Mouse (Mus musculus) embryonic facial prominence, embryonic 13.5 days (tissue): ENCODE results near the gene Srgap1. TPM values are rescaled to one million over a fixed set of nuclear protein-coding genes. Genes with fewer than 3 reads are reported as not detected.
A peak's percentile ranks its signal among the peaks of the same experiment; 100 is the strongest.

Experiments used
- ATAC-seq: fragments of 200-750 bp; cut with Nextera tagmentation; 2 replicates; pipeline ENCODE4 v1.8.0; 2017; ENCODE audit warnings: low read depth; ENCODE audit not compliant: insufficient number of reproducible peaks, insufficient read depth, low FRiP score, low TSS enrichment
- H3K27ac ChIP-seq: fragments of 300-500 bp; sonication (generic); 2 replicates; pipeline ENCODE4 v1.5.1; 2015; ENCODE audit warnings: moderate library complexity, mild to moderate bottlenecking, inconsistent platforms
- H3K27me3 ChIP-seq: fragments of 300-500 bp; sonication (generic); 2 replicates; pipeline ENCODE4 v1.6.1; 2015; ENCODE audit warnings: mild to moderate bottlenecking, inconsistent platforms
- H3K36me3 ChIP-seq: fragments of 300-500 bp; sonication (generic); 2 replicates; pipeline ENCODE4 v1.6.1; 2015; ENCODE audit warnings: mild to moderate bottlenecking, inconsistent platforms
- H3K4me1 ChIP-seq: fragments of 300-500 bp; sonication (generic); 2 replicates; pipeline ENCODE4 v1.6.1; 2015; ENCODE audit warnings: inconsistent platforms
- H3K4me2 ChIP-seq: fragments of 300-500 bp; sonication (generic); 2 replicates; pipeline ENCODE4 v1.6.1; 2015; ENCODE audit warnings: moderate library complexity, mild to moderate bottlenecking, inconsistent platforms
- H3K4me3 ChIP-seq: fragments of 300-500 bp; sonication (generic); 2 replicates; pipeline ENCODE4 v1.5.1; 2015; ENCODE audit warnings: mild to moderate bottlenecking, inconsistent platforms
- H3K9ac ChIP-seq: fragments of 300-500 bp; sonication (generic); 2 replicates; pipeline ENCODE4 v1.6.1; 2015; ENCODE audit warnings: mild to moderate bottlenecking, inconsistent platforms
- H3K9me3 ChIP-seq: fragments of 300-500 bp; sonication (generic); 2 replicates; pipeline ENCODE4 v1.6.1; 2016; ENCODE audit warnings: inconsistent platforms
- WGBS: fragments of 180-500 bp; shearing (Covaris S2); methylation state at CpG from one replicate; pipeline ENCODE4 v1.1.7; 2015; ENCODE audit warnings: mixed read lengths; 5-methylcytosine and 5-hydroxymethylcytosine counted together
- polyA plus RNA-seq: library from polyadenylated mRNA; unstranded; fragments of >200 nt; fragmentation: Nextera tagmentation; extraction: Ambion mirVana; gene quantifications from 2 replicates; pipeline ENCODE4 v1.2.1, GENCODE M21; 2015

Gene Srgap1
- polyA plus RNA-seq, 1 experiment from 2014 or later = 16.3 TPM

DNA sequence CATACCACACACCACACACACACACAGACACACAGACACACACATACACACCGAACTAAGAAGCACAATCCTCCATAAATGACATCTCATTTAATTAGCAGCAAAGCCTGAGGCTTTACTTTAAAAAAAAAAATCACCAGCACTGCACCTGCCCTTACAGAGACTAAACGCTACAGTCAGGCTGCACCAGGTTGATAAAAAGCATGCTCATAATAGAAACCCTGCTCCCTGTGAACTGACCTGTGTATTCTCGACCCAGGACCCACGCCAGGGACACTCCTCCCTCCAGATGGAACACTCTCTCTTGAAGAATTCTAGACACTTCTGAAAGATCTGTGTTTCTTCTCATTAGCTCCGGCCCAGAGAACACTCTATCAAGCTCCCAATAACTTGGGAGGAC is 52.5 kb downstream of the Srgap1 start:
- no peaks in the 10 kb centered on the region for H3K9me3 ChIP-seq
- H3K36me3 ChIP-seq = no peaks in the 10 kb centered on the region
- H3K27me3 ChIP-seq = no peaks in the 10 kb centered on the region
- H3K4me1 ChIP-seq = peaks cover 10% of the 10 kb centered on the region
- H3K4me3 ChIP-seq = no peak overlapping the region
- no peak overlapping the region for H3K27ac ChIP-seq
- ATAC-seq = no peak
- no peak overlapping the region for H3K4me2 ChIP-seq
- WGBS = 67% methylated on average over 5 of the region's 5 CpGs
- no peak overlapping the region for H3K9ac ChIP-seq

DNA sequence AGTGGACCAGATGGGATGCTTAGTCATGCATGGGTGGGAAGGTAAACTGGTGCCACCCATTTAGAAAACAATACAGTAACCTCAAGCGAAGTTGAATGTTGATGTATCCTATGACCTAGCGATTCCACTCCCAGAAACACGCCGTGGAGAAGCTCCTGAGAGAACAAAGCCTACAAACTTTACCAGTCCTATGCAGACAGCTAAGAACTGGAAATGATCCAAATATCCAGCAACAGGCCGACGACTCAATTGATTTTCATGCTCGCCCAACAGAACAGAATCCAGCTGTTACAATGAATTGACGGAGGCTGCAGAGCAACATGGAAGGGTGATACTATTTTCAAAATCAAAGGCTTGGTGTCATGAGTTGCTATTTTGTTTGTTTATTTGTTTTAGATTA is 54.5 kb downstream of the Srgap1 start:
- H3K4me1 ChIP-seq = peaks cover 4% of the 10 kb centered on the region; the same call in 1 of the 2 replicates

DNA sequence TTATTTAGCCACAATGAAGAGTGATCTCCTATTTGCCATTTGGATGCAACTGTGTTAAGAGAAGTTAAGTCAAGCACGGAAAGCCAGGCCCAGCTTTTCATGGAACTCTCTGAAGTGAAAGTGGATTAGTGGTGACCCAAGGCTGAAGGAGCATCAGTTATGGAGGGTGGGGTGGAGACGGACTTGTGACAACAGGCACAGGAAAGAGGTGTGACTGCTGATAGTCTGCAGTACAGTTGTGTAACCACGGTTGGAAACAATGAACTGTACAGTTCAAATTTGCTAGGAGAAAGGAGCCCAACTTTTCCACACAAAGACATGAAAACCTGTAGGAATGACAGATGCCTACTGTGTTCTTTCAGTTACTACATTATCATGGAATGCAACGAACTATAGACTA is 60.1 kb downstream of the Srgap1 start:
- peaks cover 5% of the 10 kb centered on the region for H3K4me1 ChIP-seq
- no peak overlapping the region for H3K4me3 ChIP-seq
- no peaks in the 10 kb centered on the region for H3K27me3 ChIP-seq
- no peak overlapping the region for H3K9ac ChIP-seq
- no peak for ATAC-seq
- no peaks in the 10 kb centered on the region for H3K9me3 ChIP-seq
- 77% methylated on average over 4 of the region's 4 CpGs for WGBS
- H3K36me3 ChIP-seq = no peaks in the 10 kb centered on the region
- H3K27ac ChIP-seq = no peak overlapping the region
- H3K4me2 ChIP-seq = no peak overlapping the region

More for the DNA sequence above, 54.5 kb downstream of the Srgap1 start:
- Histone ChIP-seq H3K4me2 (no peak overlapping the region), H3K27ac (no peak overlapping the region), H3K4me3 (no peak overlapping the region), H3K9me3 (no peaks in the 10 kb centered on the region), H3K27me3 (no peaks in the 10 kb centered on the region), H3K9ac (no peak overlapping the region), H3K36me3 (no peaks in the 10 kb centered on the region)
- 47% methylated on average over 8 of the region's 8 CpGs for WGBS
- ATAC-seq = no peak

DNA sequence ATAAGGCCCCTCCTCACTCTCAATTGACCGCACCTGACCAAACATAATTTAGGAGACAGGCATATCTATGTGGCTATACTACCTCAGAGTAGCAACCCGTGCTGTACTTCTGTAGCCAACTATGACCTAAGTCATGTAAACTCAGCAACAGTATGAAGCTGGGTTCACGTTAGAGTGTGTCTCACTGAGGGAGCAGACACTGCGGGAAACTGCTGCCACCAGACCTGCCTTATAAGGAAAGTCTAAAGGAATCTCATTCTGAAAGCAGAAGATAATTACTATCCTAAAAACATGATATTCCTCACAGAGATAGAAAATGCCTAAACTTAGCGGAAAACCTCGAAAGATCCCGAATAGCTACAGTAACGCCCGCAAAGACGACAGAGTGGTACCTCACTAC is 62.2 kb downstream of the Srgap1 start:
- Histone ChIP-seq H3K36me3 (no peaks in the 10 kb centered on the region), H3K27me3 (no peaks in the 10 kb centered on the region), H3K4me2 (no peak overlapping the region), H3K9ac (no peak overlapping the region), H3K4me1 (peaks cover 5% of the 10 kb centered on the region), H3K9me3 (no peaks in the 10 kb centered on the region), H3K4me3 (no peak overlapping the region), H3K27ac (no peak overlapping the region)
- WGBS = 85% methylated on average over 10 of the region's 10 CpGs
- no peak for ATAC-seq

DNA sequence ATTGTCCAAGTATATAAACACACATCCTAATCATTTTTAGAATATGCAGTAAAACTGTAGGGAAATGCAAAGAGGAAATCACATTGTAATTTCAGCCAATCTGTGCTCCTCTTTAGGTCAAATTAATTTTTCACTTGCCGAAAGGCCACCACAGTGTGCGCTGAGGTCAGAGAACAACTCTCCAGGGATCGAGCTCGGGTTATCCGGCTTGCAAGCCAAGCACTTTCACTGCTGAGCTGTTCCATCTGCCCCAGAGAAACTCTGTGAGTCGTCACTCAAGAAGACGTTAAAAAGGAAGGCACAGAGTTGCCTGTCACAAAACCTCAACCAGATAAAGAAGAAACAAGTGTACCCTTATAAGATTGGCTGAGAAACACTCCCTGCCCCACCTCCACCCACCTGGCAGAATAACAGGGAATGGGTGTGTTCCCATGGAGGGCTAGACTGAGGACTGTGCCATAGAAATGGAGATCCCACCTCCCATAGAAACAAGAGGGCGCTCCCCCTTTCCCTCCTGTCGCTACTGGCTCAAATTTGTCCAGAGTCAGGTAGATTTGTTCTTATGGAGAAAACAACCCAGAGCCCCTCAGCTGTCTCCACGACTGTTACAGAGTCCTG is 63.0 kb downstream of the Srgap1 start:
- Histone ChIP-seq H3K36me3 (no peaks in the 10 kb centered on the region), H3K27ac (no peak overlapping the region), H3K4me1 (peaks cover 5% of the 10 kb centered on the region), H3K27me3 (no peaks in the 10 kb centered on the region), H3K9me3 (no peaks in the 10 kb centered on the region), H3K4me2 (no peak overlapping the region), H3K9ac (no peak overlapping the region), H3K4me3 (no peak overlapping the region)
- WGBS = 66% methylated on average over 10 of the region's 10 CpGs
- ATAC-seq = no peak

DNA sequence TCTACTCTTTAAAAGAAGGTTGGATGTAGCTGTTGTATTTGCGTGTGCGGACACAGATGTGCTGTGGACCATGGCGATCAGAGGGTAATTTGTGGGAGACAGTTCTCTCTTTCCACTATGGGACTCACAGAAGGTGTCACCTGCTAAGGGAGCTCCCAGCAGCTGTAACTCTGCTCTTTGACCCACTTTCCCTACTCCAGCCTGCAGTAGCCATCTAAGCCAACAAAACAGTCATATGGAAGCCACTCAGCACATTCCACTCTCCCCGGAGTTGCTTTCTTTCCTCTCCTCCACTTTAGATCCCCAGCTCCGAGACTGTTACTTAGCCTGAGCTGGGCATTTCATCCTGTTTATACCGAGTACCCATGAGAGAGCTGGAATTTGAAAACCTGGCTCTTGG is 71.8 kb downstream of the Srgap1 start:
- Histone ChIP-seq H3K4me3 (no peak overlapping the region), H3K36me3 (no peaks in the 10 kb centered on the region), H3K9ac (no peak overlapping the region), H3K9me3 (no peaks in the 10 kb centered on the region), H3K27me3 (no peaks in the 10 kb centered on the region), H3K4me2 (no peak overlapping the region), H3K27ac (no peak overlapping the region), H3K4me1 (peaks cover 52% of the 10 kb centered on the region)
- no peak for ATAC-seq
- 78% methylated on average over 6 of the region's 6 CpGs for WGBS

DNA sequence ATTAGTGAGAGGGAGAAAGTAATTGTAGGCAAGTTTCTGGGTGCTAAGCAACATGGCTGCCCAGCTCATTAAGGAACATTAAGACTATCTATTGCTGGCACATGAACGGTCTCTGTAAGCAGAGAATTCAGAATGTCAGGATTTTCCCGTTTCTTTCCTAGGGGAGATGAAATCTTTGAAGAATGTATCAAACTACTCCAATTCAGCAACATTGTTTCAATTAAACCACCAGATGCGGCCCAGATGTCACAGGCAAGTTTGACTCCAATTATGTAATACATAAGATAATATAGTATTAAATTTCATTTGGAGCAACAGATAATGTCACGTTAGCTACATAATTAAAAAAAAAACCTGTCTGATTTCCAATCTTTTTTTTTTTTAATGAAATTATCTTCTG is 72.5 kb downstream of the Srgap1 start:
- H3K27ac ChIP-seq = peak overlapping the region; percentile 39; the same call in 1 of the 2 replicates

DNA sequence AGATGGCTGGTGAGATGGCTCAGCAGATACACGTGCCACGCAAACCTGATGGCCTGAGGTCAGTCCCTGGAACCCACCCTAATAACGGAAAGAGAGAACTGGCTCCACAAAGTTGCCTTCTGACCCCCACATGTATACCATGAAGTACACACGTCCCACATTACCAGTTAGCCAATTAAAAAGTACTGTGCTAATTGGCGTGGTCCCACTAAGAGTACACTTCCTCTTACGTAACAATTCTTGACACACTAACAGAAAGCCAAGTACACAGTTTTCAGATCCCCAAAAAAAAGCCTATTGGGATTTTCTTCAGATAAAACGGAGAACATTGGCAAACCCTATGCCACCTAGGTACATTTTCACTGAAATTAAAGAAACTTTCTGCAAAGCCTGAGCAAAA is 73.8 kb downstream of the Srgap1 start:
- Histone ChIP-seq H3K4me2 (no peak overlapping the region), H3K4me1 (peaks cover 61% of the 10 kb centered on the region), H3K4me3 (no peak overlapping the region), H3K9me3 (no peaks in the 10 kb centered on the region), H3K36me3 (no peaks in the 10 kb centered on the region), H3K27me3 (no peaks in the 10 kb centered on the region), H3K9ac (no peak overlapping the region), H3K27ac (no peak overlapping the region)
- no peak for ATAC-seq
- WGBS = 77% methylated on average over 7 of the region's 7 CpGs

More for the DNA sequence above, 72.5 kb downstream of the Srgap1 start:
- Histone ChIP-seq H3K9me3 (no peaks in the 10 kb centered on the region), H3K27me3 (no peaks in the 10 kb centered on the region), H3K36me3 (no peaks in the 10 kb centered on the region), H3K4me3 (no peak overlapping the region), H3K4me2 (no peak overlapping the region), H3K9ac (no peak overlapping the region), H3K4me1 (peaks cover 52% of the 10 kb centered on the region)
- ATAC-seq = no peak
- WGBS = 23% methylated on average over 4 of the region's 4 CpGs

DNA sequence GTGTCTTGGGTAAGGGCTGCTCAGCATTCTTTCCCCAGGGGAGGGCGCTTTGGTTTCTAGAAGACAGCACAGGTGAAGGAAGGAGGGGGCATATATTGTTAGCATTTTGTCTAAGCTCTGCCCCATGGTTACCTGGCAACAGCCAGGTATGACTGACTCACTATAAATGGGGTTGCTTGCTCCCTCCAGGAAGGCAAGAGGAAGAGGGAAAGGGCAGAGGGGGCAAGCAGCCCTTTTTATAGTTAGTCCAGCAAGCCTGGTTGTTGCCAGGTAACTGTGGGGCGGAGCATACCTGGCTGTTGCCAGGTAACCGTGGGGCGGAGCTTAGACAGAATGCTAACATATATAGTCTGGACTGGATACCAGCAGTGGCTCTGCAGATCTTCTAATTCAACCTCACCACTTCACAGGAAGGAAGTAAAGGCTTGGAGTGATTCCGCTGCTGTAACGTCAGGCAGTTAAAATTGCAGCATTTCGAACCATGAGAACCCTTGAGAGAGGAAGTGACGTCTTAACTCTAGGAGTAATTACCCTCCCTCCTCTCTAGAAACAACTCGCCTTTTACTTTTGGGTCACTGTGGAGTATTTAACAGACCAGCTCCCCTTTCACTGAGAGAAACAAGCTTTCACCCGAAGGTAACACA is 74.7 kb downstream of the Srgap1 start:
- Histone ChIP-seq H3K4me1 (peaks cover 63% of the 10 kb centered on the region), H3K4me3 (no peak overlapping the region), H3K27ac (no peak overlapping the region), H3K4me2 (no peak overlapping the region), H3K9ac (no peak overlapping the region), H3K36me3 (no peaks in the 10 kb centered on the region), H3K9me3 (no peaks in the 10 kb centered on the region), H3K27me3 (no peaks in the 10 kb centered on the region)
- no peak for ATAC-seq
- WGBS = 85% methylated on average over 10 of the region's 10 CpGs

DNA sequence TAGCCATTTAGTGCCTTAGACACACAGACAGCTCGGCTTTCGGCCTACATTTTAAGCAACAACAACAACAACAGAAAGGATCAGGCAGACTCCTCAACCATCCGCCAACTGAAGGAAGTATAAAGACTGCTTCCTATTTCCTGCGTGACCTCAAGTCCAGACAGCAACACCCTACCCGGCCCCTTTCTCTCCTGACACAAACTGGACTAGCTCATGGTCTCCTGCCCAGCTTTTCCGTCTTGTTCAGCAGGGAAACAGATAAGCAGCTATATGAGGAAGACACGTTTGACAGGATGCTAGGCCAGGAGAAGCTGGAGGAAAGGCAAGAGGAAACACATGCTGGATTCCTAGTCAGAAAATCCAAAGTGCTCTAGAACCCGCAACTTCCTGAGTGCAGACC is 75.5 kb downstream of the Srgap1 start:
- H3K36me3 ChIP-seq = no peaks in the 10 kb centered on the region
- no peaks in the 10 kb centered on the region for H3K27me3 ChIP-seq
- H3K4me2 ChIP-seq = no peak overlapping the region
- no peak overlapping the region for H3K4me3 ChIP-seq
- no peaks in the 10 kb centered on the region for H3K9me3 ChIP-seq
- no peak for ATAC-seq
- peaks cover 61% of the 10 kb centered on the region for H3K4me1 ChIP-seq
- 59% methylated on average over 8 of the region's 8 CpGs for WGBS
- no peak overlapping the region for H3K9ac ChIP-seq
- H3K27ac ChIP-seq = no peak overlapping the region

DNA sequence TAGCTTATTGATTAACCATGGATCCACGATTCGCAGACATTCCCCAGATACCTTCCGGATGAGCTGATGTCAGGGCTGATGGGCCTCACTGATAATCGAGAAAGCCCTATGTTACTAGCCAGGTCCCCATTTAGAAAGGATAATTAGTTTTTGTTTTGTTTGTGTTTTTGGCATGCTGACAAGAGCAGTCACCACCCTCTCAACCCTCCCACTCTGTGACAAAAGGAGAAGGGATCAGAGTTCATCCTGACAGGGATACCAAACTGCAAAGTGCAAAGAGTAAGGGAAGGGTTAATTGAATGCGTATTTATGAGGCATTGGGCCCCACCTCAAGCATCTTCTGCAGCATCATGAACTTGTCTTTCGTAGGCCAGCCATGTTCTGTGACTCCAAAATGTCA is 76.2 kb downstream of the Srgap1 start:
- 75% methylated on average over 6 of the region's 6 CpGs for WGBS
- no peak overlapping the region for H3K4me3 ChIP-seq
- no peaks in the 10 kb centered on the region for H3K9me3 ChIP-seq
- H3K4me2 ChIP-seq = no peak overlapping the region
- peaks cover 54% of the 10 kb centered on the region for H3K4me1 ChIP-seq
- H3K36me3 ChIP-seq = no peaks in the 10 kb centered on the region
- no peaks in the 10 kb centered on the region for H3K27me3 ChIP-seq
- no peak overlapping the region for H3K27ac ChIP-seq
- no peak overlapping the region for H3K9ac ChIP-seq
- ATAC-seq = no peak

DNA sequence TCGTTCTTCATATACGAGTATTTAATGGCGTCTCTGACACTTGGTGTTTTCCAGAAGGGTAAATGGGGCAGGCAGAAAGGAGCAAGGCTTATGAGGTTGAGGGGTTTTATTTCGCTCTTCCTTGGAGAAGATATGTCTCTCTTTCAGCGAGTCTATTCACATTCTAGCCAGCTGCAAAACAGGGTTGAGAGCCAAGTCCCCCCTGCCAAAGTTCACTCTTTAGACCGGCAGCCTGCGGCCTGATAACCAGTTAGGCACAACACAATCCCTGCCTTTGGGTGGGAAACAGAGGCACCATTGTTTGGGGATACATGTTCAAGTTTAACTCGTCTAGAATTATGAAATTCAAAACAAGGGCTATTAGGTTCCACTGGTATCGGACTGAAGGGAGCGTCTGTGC is 83.0 kb downstream of the Srgap1 start:
- Histone ChIP-seq H3K4me2 (no peak overlapping the region), H3K9me3 (no peaks in the 10 kb centered on the region), H3K9ac (no peak overlapping the region), H3K27me3 (no peaks in the 10 kb centered on the region), H3K4me1 (peaks cover 30% of the 10 kb centered on the region), H3K4me3 (no peak overlapping the region), H3K27ac (no peak overlapping the region), H3K36me3 (no peaks in the 10 kb centered on the region)
- 70% methylated on average over 10 of the region's 10 CpGs for WGBS
- no peak for ATAC-seq
